ENCODE assay signal across 15 mouse cellular contexts in the genomic region with DNA sequence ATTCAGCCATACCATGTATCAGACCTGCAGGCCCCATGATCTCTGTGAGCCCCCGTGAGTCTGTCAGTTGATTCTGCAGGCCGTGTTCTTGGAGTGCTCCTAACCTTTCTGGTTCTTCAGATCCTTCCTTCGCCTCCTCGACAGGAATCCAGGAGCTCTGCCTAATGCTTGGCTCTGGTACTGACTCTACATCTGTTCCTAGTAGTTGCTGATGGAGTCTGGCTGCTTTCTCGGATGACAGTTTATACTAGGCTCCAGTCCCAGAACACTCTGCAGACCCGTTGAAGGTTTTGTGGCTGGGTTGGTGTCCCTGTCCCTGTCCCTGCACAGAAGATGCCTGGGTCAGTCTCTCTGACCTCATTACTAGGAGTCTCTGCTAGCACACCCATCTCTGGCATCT.
DNase-seq lines count a peak whose midpoint lies in the region; ATAC-seq and TF ChIP-seq lines count a peak whose summit lies in the region.
"Had no signal": no experiment of that assay in that cellular context is flagged by ENCODE, and none has a peak within 500 bp of the region (broad histone marks: within the 10 kb centered on the region; RNA-seq: fewer than 3 reads in every experiment).

No protein-coding gene starts in this region.

- no peak for ATAC-seq in forebrain, embryonic 15.5 days (replicated peaks)
- no peak for ATAC-seq in forebrain, embryonic 11.5 days (replicated peaks; ENCODE audit: low FRiP score)
- ATAC-seq in heart, embryonic 11.5 days (replicated peaks; ENCODE audit: insufficient number of reproducible peaks, low FRiP score, low TSS enrichment) = no peak
- ATAC-seq in lung, postnatal 0 days = no peak
- ATAC-seq: midbrain, embryonic 15.5 days had no signal

- H3K36me3 ChIP-seq in forebrain, embryonic 15.5 days = no peaks in the 10 kb centered on the region
- no peaks in the 10 kb centered on the region for H3K36me3 ChIP-seq in forebrain, embryonic 11.5 days (ENCODE audit: control insufficient read depth, insufficient read depth, low read length)
- H3K36me3 ChIP-seq in heart, embryonic 11.5 days (ENCODE audit: control insufficient read depth, insufficient read depth, low read length) = no peaks in the 10 kb centered on the region
- no peaks in the 10 kb centered on the region for H3K36me3 ChIP-seq in lung, postnatal 0 days (ENCODE audit: insufficient read depth, low read length)
- H3K36me3 ChIP-seq: hindbrain, embryonic 12.5 days; liver, embryonic 13.5 days; midbrain, embryonic 15.5 days had no signal

- TF ChIP-seq EP300 in lung, postnatal 0 days (IDR thresholded peaks at IDR 0.05) = no peak

- DNase-seq in forebrain, embryonic 11.5 days (ENCODE audit: low spot score) = no peak
- peak; percentile 10 to 44 for DNase-seq in heart, adult 9 months (ENCODE audit: low spot score in 2 of 2)
- peak; percentile 19 for DNase-seq in lung, postnatal 36 days
- no peak for DNase-seq in lung, postnatal 0 days (ENCODE audit: low spot score)
- peak; percentile 8 for DNase-seq in heart, postnatal 4 days
- DNase-seq in Muller cell, postnatal 12 days (ENCODE audit: inconsistent ontology term) = no peak
- DNase-seq: cerebellum, postnatal 36 days; left cerebral cortex, postnatal 4 days; liver, embryonic 13.5 days; thymus, postnatal 36 days had no signal

- no peaks in the 10 kb centered on the region for H3K4me1 ChIP-seq in forebrain, embryonic 15.5 days
- no peaks in the 10 kb centered on the region for H3K4me1 ChIP-seq in forebrain, embryonic 11.5 days (replicated peaks; ENCODE audit: control insufficient read depth, insufficient read depth, low read length)
- H3K4me1 ChIP-seq in heart, embryonic 11.5 days (ENCODE audit: control insufficient read depth, insufficient read depth, low read length) = no peaks in the 10 kb centered on the region
- H3K4me1 ChIP-seq in lung, postnatal 0 days (ENCODE audit: insufficient read depth, low read depth, low read length) = no peaks in the 10 kb centered on the region
- H3K4me1 ChIP-seq: hindbrain, embryonic 12.5 days; midbrain, embryonic 15.5 days had no signal

- H3K4me3 ChIP-seq in forebrain, embryonic 15.5 days = no peak overlapping the region
- H3K4me3 ChIP-seq in forebrain, embryonic 11.5 days (ENCODE audit: low read depth, low read length) = no peak overlapping the region
- no peak overlapping the region for H3K4me3 ChIP-seq in heart, embryonic 11.5 days (ENCODE audit: low read depth, low read length)
- no peak overlapping the region for H3K4me3 ChIP-seq in lung, postnatal 0 days (ENCODE audit: low read depth, low read length)
- H3K4me3 ChIP-seq: heart, adult 2 months; hindbrain, embryonic 12.5 days; liver, embryonic 13.5 days; midbrain, embryonic 15.5 days had no signal

- peak overlapping the region; percentile 49 for H3K27ac ChIP-seq in forebrain, embryonic 15.5 days (replicated peaks)
- no peak overlapping the region for H3K27ac ChIP-seq in forebrain, embryonic 11.5 days (ENCODE audit: low read depth, low read length)
- H3K27ac ChIP-seq in heart, embryonic 11.5 days (ENCODE audit: low read depth, low read length) = no peak overlapping the region
- H3K27ac ChIP-seq in lung, postnatal 0 days (ENCODE audit: low read length) = no peak overlapping the region
- H3K27ac ChIP-seq: heart, adult 2 months; hindbrain, embryonic 12.5 days; liver, embryonic 13.5 days; midbrain, embryonic 15.5 days had no signal

- no peaks in the 10 kb centered on the region for H3K9me3 ChIP-seq in forebrain, embryonic 15.5 days
- no peaks in the 10 kb centered on the region for H3K9me3 ChIP-seq in forebrain, embryonic 11.5 days (ENCODE audit: control insufficient read depth, low read length)
- H3K9me3 ChIP-seq in heart, embryonic 11.5 days (replicated peaks; ENCODE audit: control insufficient read depth, low read length) = no peaks in the 10 kb centered on the region
- no peaks in the 10 kb centered on the region for H3K9me3 ChIP-seq in lung, postnatal 0 days (ENCODE audit: low read length)
- H3K9me3 ChIP-seq: hindbrain, embryonic 12.5 days; liver, embryonic 13.5 days; midbrain, embryonic 15.5 days had no signal

- 74% methylated on average over 6 of the region's 6 CpGs for WGBS in forebrain, embryonic 15.5 days
- WGBS in forebrain, embryonic 11.5 days = 94% methylated on average over 6 of the region's 6 CpGs
- 88% methylated on average over 6 of the region's 6 CpGs for WGBS in heart, embryonic 11.5 days (ENCODE audit: insufficient replicate concordance)
- WGBS in lung, postnatal 0 days = 75% methylated on average over 6 of the region's 6 CpGs

- no peaks in the 10 kb centered on the region for H3K27me3 ChIP-seq in forebrain, embryonic 15.5 days
- no peaks in the 10 kb centered on the region for H3K27me3 ChIP-seq in forebrain, embryonic 11.5 days (ENCODE audit: control insufficient read depth, insufficient read depth, low read length)
- H3K27me3 ChIP-seq in heart, embryonic 11.5 days (ENCODE audit: control insufficient read depth, insufficient read depth, low read length) = no peaks in the 10 kb centered on the region
- no peaks in the 10 kb centered on the region for H3K27me3 ChIP-seq in lung, postnatal 0 days (replicated peaks; ENCODE audit: insufficient read depth, low read length)
- H3K27me3 ChIP-seq: hindbrain, embryonic 12.5 days; liver, embryonic 13.5 days; midbrain, embryonic 15.5 days had no signal

- TF ChIP-seq CTCF in lung, postnatal 0 days (IDR thresholded peaks at IDR 0.05) = no peak

- no peak overlapping the region for H3K4me2 ChIP-seq in forebrain, embryonic 15.5 days (replicated peaks)
- H3K4me2 ChIP-seq in forebrain, embryonic 11.5 days (ENCODE audit: low read depth, low read length, severe bottlenecking) = no peak overlapping the region
- no peak overlapping the region for H3K4me2 ChIP-seq in heart, embryonic 11.5 days
- H3K4me2 ChIP-seq in lung, postnatal 0 days (replicated peaks; ENCODE audit: low read depth, low read length) = no peak overlapping the region
- H3K4me2 ChIP-seq: hindbrain, embryonic 12.5 days; liver, embryonic 13.5 days; midbrain, embryonic 15.5 days had no signal

- no peak overlapping the region for H3K9ac ChIP-seq in forebrain, embryonic 15.5 days (replicated peaks)
- H3K9ac ChIP-seq in forebrain, embryonic 11.5 days (ENCODE audit: low read length) = no peak overlapping the region
- H3K9ac ChIP-seq in heart, embryonic 11.5 days (ENCODE audit: low read depth, low read length) = no peak overlapping the region
- H3K9ac ChIP-seq in lung, postnatal 0 days (replicated peaks; ENCODE audit: low read depth) = no peak overlapping the region
- H3K9ac ChIP-seq: hindbrain, embryonic 12.5 days; liver, embryonic 13.5 days; midbrain, embryonic 15.5 days had no signal

Comparison
In these comparisons a context has a peak if more than half of its experiments do, and no peak if none do; other contexts are left out.
1. DNase-seq: peak in heart, adult 9 months (2 of 2), lung, postnatal 36 days (single experiment) and heart, postnatal 4 days (single experiment); none in forebrain, embryonic 11.5 days (single experiment), lung, postnatal 0 days (single experiment) and Muller cell, postnatal 12 days (single experiment).